Mouse (Mus musculus) cortical plate, adult 2 months (tissue): ENCODE results near the gene Smoc1.

Source experiments
- CTCF ChIP-seq: fragments of 200-500 bp; IDR thresholded peaks from 2 replicates; pipeline ENCODE4 v1.5.1; 2011; ENCODE audit warnings: mild to moderate bottlenecking, control low read depth, low read length; ENCODE audit not compliant: insufficient read depth; ENCODE audit errors: extremely low read depth
- POLR2A ChIP-seq: fragments of 200-500 bp; IDR thresholded peaks from 2 replicates; pipeline ENCODE4 v1.6.1; 2011; ENCODE audit warnings: mild to moderate bottlenecking, low read length, control low read depth; ENCODE audit not compliant: insufficient read depth; ENCODE audit errors: extremely low read depth

- TF ChIP-seq POLR2A (no peak), CTCF (no peak)
Measured at GRCm38 (mm10) chr12:81028291-81028920, 1.8 kb downstream of the Smoc1 start.
